Comparison of ENCODE assay signal across 8 mouse cellular contexts in genomic region chr4:133599116-133599515, GRCm38 (mm10). TPM values are rescaled to one million over a fixed set of nuclear protein-coding genes. Genes with fewer than 3 reads are reported as not detected.
DNase-seq lines count a peak whose midpoint lies in the region; ATAC-seq and TF ChIP-seq lines count a peak whose summit lies in the region.

No protein-coding gene starts in this region.

- H3K4me2 ChIP-seq in heart, embryonic 14.5 days (ENCODE audit: low read length) = peak overlapping the region; percentile 95
- H3K4me2 ChIP-seq in hindbrain, embryonic 12.5 days (replicated peaks) = peak overlapping the region; percentile 69

- ATAC-seq in heart, embryonic 14.5 days (ENCODE audit: insufficient number of reproducible peaks, insufficient read depth, low FRiP score, low read depth) = no peak
- no peak for ATAC-seq in G1E (ENCODE audit: extremely low read depth, insufficient number of reproducible peaks, low FRiP score, poor library complexity, severe bottlenecking)
- ATAC-seq in hindbrain, embryonic 12.5 days (ENCODE audit: low FRiP score) = no peak

- TF ChIP-seq CTCF in G1E (IDR thresholded peaks at IDR 0.05; ENCODE audit: low read depth, low read length) = no peak

- 13% methylated on average over 7 of the region's 7 CpGs for WGBS in heart, embryonic 14.5 days
- WGBS in hindbrain, embryonic 12.5 days = 26% methylated on average over 7 of the region's 7 CpGs
- WGBS in midbrain, embryonic 10.5 days = 22% methylated on average over 7 of the region's 7 CpGs

- peaks cover 35% of the 10 kb centered on the region for H3K27me3 ChIP-seq in heart, embryonic 14.5 days (ENCODE audit: control insufficient read depth, insufficient read depth, low read length)
- peaks cover 21% of the 10 kb centered on the region for H3K27me3 ChIP-seq in G1E (ENCODE audit: insufficient read depth, low read length)
- H3K27me3 ChIP-seq in hindbrain, embryonic 12.5 days = peaks cover 65% of the 10 kb centered on the region
- peaks cover 72% of the 10 kb centered on the region for H3K27me3 ChIP-seq in midbrain, embryonic 10.5 days (ENCODE audit: low read depth, poor library complexity, severe bottlenecking)

- H3K9ac ChIP-seq in heart, embryonic 14.5 days (ENCODE audit: low read length) = peak overlapping the region; percentile 76
- H3K9ac ChIP-seq in hindbrain, embryonic 12.5 days = peak overlapping the region; percentile 57; the same call in 1 of the 2 replicates

- H3K27ac ChIP-seq in heart, embryonic 14.5 days (replicated peaks in 1 of 2; ENCODE audit: control insufficient read depth in 1 of 2, insufficient read depth in 1 of 2, low read depth in 2 of 2, low read length in 2 of 2) = no peak overlapping the region
- no peak overlapping the region for H3K27ac ChIP-seq in hindbrain, embryonic 12.5 days
- peak overlapping the region; percentile 58; the same call in 1 of the 2 replicates for H3K27ac ChIP-seq in midbrain, embryonic 10.5 days (replicated peaks)

- peaks cover 8 to 11% of the 10 kb centered on the region in 2 experiments; a peak in 3 of 4 replicates for H3K4me1 ChIP-seq in heart, embryonic 14.5 days (ENCODE audit: control insufficient read depth in 2 of 2, insufficient read depth in 2 of 2, low read length in 2 of 2)
- H3K4me1 ChIP-seq in G1E (ENCODE audit: insufficient read depth, low read depth, low read length) = peaks cover 19% of the 10 kb centered on the region
- peaks cover 17% of the 10 kb centered on the region for H3K4me1 ChIP-seq in hindbrain, embryonic 12.5 days
- H3K4me1 ChIP-seq in midbrain, embryonic 10.5 days = peaks cover 28% of the 10 kb centered on the region

- peak overlapping the region; percentile 54 to 62 for H3K4me3 ChIP-seq in heart, embryonic 14.5 days (ENCODE audit: control insufficient read depth in 1 of 2, insufficient read depth in 1 of 2, low read depth in 1 of 2, low read length in 2 of 2)
- H3K4me3 ChIP-seq in G1E (ENCODE audit: low read depth, low read length) = peak overlapping the region; percentile 67
- H3K4me3 ChIP-seq in hindbrain, embryonic 12.5 days = peak overlapping the region; percentile 46
- peak overlapping the region; percentile 63 for H3K4me3 ChIP-seq in midbrain, embryonic 10.5 days

- H3K36me3 ChIP-seq in heart, embryonic 14.5 days (ENCODE audit: control insufficient read depth, insufficient read depth, low read length) = peaks cover 7% of the 10 kb centered on the region; the same call in 1 of the 2 replicates
- peaks cover 9% of the 10 kb centered on the region for H3K36me3 ChIP-seq in G1E (replicated peaks)
- peaks cover 9% of the 10 kb centered on the region for H3K36me3 ChIP-seq in hindbrain, embryonic 12.5 days
- peaks cover 9% of the 10 kb centered on the region for H3K36me3 ChIP-seq in midbrain, embryonic 10.5 days

- H3K9me3 ChIP-seq in heart, embryonic 14.5 days (ENCODE audit: control insufficient read depth, low read length) = no peaks in the 10 kb centered on the region
- no peaks in the 10 kb centered on the region for H3K9me3 ChIP-seq in G1E (replicated peaks)
- no peaks in the 10 kb centered on the region for H3K9me3 ChIP-seq in hindbrain, embryonic 12.5 days (replicated peaks)
- no peaks in the 10 kb centered on the region for H3K9me3 ChIP-seq in midbrain, embryonic 10.5 days (replicated peaks)

- no peak for DNase-seq in heart, postnatal 4 days
- no peak for DNase-seq in G1E (ENCODE audit: low spot score)
- DNase-seq in midbrain, embryonic 10.5 days (ENCODE audit: low spot score) = no peak
- DNase-seq in urinary bladder, postnatal 10 days (ENCODE audit: low spot score) = no peak
- no peak for DNase-seq in embryo, embryonic 10 days (ENCODE audit: low spot score)
- no peak for DNase-seq in layer of hippocampus, adult 18-20 months (ENCODE audit: low spot score in 2 of 2)

RNA-seq across cellular contexts. Expression of gene Sfn, which starts 2.9 kb away (rescaled TPM):
- polyA plus RNA-seq in heart, embryonic 14.5 days (2014; fragmentation: Nextera tagmentation; extraction: Ambion mirVana) = 0.40 and 1.4 TPM in 2 replicates
- total RNA-seq in heart, postnatal 4 days (2021) = 1 to 10 TPM; 1.3 to 1.4 TPM
- 1.4 and 3.4 TPM in 2 replicates for total RNA-seq in G1E (2014; fragmentation: Nextera tagmentation)
- total RNA-seq in G1E (2017) = 0.41 and 0.66 TPM in 2 replicates
- polyA plus RNA-seq in G1E (2012) = 1.3 and 2.4 TPM in 2 replicates
- polyA plus RNA-seq in hindbrain, embryonic 12.5 days (2016; fragmentation: Nextera tagmentation; extraction: Ambion mirVana) = 12.6 and 13.6 TPM in 2 replicates
- polyA plus RNA-seq in midbrain, embryonic 10.5 days (2016; fragmentation: Nextera tagmentation; extraction: Ambion mirVana) = 7.8 and 9.9 TPM in 2 replicates
- 1 to 10 TPM; 2.7 to 3.2 TPM for total RNA-seq in layer of hippocampus, adult 18-20 months (2021)

RNA-seq across cellular contexts. Expression of gene Gpn2, which starts 15.0 kb away (rescaled TPM):
- 11.2 and 12.5 TPM in 2 replicates for polyA plus RNA-seq in heart, embryonic 14.5 days (2014; fragmentation: Nextera tagmentation; extraction: Ambion mirVana)
- total RNA-seq in heart, postnatal 4 days (2021) = 10 to 100 TPM; 11.0 to 11.1 TPM
- total RNA-seq in G1E (2014; fragmentation: Nextera tagmentation) = 2.3 and 10.9 TPM in 2 replicates
- total RNA-seq in G1E (2017) = 10.2 and 14.0 TPM in 2 replicates
- polyA plus RNA-seq in G1E (2012) = 46.7 and 58.2 TPM in 2 replicates
- 21.9 and 22.2 TPM in 2 replicates for polyA plus RNA-seq in hindbrain, embryonic 12.5 days (2016; fragmentation: Nextera tagmentation; extraction: Ambion mirVana)
- polyA plus RNA-seq in midbrain, embryonic 10.5 days (2016; fragmentation: Nextera tagmentation; extraction: Ambion mirVana) = 27.9 and 28.7 TPM in 2 replicates
- total RNA-seq in layer of hippocampus, adult 18-20 months (2021) = 10 to 100 TPM; 10.7 to 12.1 TPM

RNA-seq across cellular contexts. Expression of gene Gpatch3, which starts 24.6 kb away (rescaled TPM):
- polyA plus RNA-seq in heart, embryonic 14.5 days (2014; fragmentation: Nextera tagmentation; extraction: Ambion mirVana) = 5.4 and 6.1 TPM in 2 replicates
- total RNA-seq in heart, postnatal 4 days (2021) = 1 to 10 TPM; 5.2 to 6.0 TPM
- total RNA-seq in G1E (2014; fragmentation: Nextera tagmentation) = 1.9 and 3.8 TPM in 2 replicates
- 13.6 and 18.7 TPM in 2 replicates for total RNA-seq in G1E (2017)
- polyA plus RNA-seq in G1E (2012) = 9.9 and 11.2 TPM in 2 replicates
- polyA plus RNA-seq in hindbrain, embryonic 12.5 days (2016; fragmentation: Nextera tagmentation; extraction: Ambion mirVana) = 10.9 and 12.8 TPM in 2 replicates
- 8.9 and 10.9 TPM in 2 replicates for polyA plus RNA-seq in midbrain, embryonic 10.5 days (2016; fragmentation: Nextera tagmentation; extraction: Ambion mirVana)
- 10 to 100 TPM in 1 of 2 experiments, 1 to 10 TPM in 1; 9.6 to 10.1 TPM for total RNA-seq in layer of hippocampus, adult 18-20 months (2021)

RNA-seq across cellular contexts. Expression of gene Nr0b2, which starts 45.9 kb away (rescaled TPM):
- polyA plus RNA-seq in heart, embryonic 14.5 days (2014; fragmentation: Nextera tagmentation; extraction: Ambion mirVana) = 15.8 and 18.7 TPM in 2 replicates
- 10 to 100 TPM in 1 of 2 experiments, 1 to 10 TPM in 1; 8.0 to 11.5 TPM for total RNA-seq in heart, postnatal 4 days (2021)
- total RNA-seq in G1E (2014; fragmentation: Nextera tagmentation) (not detected in 2 replicates), G1E (2017) (not detected in 2 replicates)
- 0.04 TPM in 1 of 2 replicates, not detected in the other for polyA plus RNA-seq in G1E (2012)
- not detected in 2 replicates for polyA plus RNA-seq in hindbrain, embryonic 12.5 days (2016; fragmentation: Nextera tagmentation; extraction: Ambion mirVana)
- 0.17 TPM in 1 of 2 replicates, not detected in the other for polyA plus RNA-seq in midbrain, embryonic 10.5 days (2016; fragmentation: Nextera tagmentation; extraction: Ambion mirVana)
- total RNA-seq in layer of hippocampus, adult 18-20 months (2021) = not detected

RNA-seq across cellular contexts. Expression of gene Zdhhc18, which starts 50.8 kb away (rescaled TPM):
- 3.4 and 4.7 TPM in 2 replicates for polyA plus RNA-seq in heart, embryonic 14.5 days (2014; fragmentation: Nextera tagmentation; extraction: Ambion mirVana)
- 10 to 100 TPM; 21.4 to 22.1 TPM for total RNA-seq in heart, postnatal 4 days (2021)
- 9.6 and 11.7 TPM in 2 replicates for total RNA-seq in G1E (2014; fragmentation: Nextera tagmentation)
- total RNA-seq in G1E (2017) = 4.4 and 5.3 TPM in 2 replicates
- 11.1 and 11.6 TPM in 2 replicates for polyA plus RNA-seq in G1E (2012)
- polyA plus RNA-seq in hindbrain, embryonic 12.5 days (2016; fragmentation: Nextera tagmentation; extraction: Ambion mirVana) = 4.1 and 6.4 TPM in 2 replicates
- polyA plus RNA-seq in midbrain, embryonic 10.5 days (2016; fragmentation: Nextera tagmentation; extraction: Ambion mirVana) = 3.0 and 3.1 TPM in 2 replicates
- total RNA-seq in layer of hippocampus, adult 18-20 months (2021) = 10 to 100 TPM; 32.3 to 33.8 TPM
